Mouse (Mus musculus): ENCODE data around the gene Pde4b. TPM values are rescaled to one million over a fixed set of nuclear protein-coding genes. Genes with fewer than 3 reads are reported as not detected.

Pde4b gene
- polyA plus RNA-seq, 1 experiment from 2014 or later = 6.2 TPM

DNA sequence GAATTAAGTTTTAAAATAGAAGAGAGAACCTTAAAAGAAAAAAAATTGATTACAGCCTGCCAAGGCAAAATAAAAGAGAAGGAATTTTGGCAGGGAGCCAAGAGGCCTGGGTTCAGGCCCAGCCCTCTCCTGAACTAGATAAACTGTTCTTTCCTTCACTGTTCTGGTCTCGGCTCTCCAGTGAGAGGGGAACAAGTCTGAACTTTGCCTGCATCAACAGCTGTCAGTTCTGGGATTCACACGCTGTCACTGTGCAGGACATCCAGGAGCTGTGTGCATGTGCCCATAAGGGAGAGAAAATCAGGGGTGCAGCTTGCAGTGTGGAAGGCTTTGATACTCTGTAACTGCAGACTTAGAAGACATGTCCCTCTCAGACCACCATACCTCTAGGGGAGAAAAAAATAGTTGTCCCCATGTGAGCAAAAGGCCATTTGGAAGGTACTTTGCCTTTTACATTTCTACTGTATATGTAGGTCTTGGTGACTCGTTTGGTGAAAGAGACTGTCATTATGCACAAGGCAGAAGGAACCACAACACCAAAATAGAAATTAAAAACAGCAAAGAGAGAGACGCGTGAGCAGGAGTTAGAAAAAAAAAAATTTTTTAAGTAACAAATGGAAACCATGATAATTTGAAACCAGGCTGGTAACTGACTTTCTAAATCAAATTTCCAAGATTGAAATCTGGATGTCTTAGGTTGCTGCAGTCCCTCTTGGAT is 352.2 kb downstream of the Pde4b start:
- DNase-seq (ENCODE audit: low spot score) = no peak
- no peaks in the 10 kb centered on the region for H3K27me3 ChIP-seq (ENCODE audit: low read depth, poor library complexity, severe bottlenecking)
- no peaks in the 10 kb centered on the region for H3K36me3 ChIP-seq
- no peak overlapping the region for H3K4me3 ChIP-seq
- 81% methylated on average over 5 of the region's 5 CpGs for WGBS
- H3K27ac ChIP-seq = no peak overlapping the region
- no peaks in the 10 kb centered on the region for H3K9me3 ChIP-seq (replicated peaks)
- no peaks in the 10 kb centered on the region for H3K4me1 ChIP-seq

DNA sequence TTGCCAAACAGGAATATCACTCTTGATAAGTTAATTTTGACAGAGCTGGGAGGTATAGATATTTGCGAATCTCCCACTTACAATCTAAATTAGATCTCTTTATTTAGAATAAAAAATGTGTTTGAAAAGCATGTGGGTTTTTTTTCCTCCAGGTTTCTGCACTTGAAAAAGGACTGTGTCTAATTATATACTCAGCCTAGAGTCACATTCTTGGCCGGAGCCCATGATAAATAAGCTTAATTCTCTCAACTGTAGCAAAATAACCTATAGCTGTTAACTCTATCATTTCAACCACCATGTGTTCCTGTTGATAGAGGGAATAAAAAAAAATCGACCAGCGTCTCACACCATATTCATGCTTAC is 352.8 kb downstream of the Pde4b start:
- H3K4me1 ChIP-seq = no peaks in the 10 kb centered on the region
- no peaks in the 10 kb centered on the region for H3K36me3 ChIP-seq
- DNase-seq (ENCODE audit: low spot score) = no peak
- H3K27ac ChIP-seq = no peak overlapping the region
- no peaks in the 10 kb centered on the region for H3K9me3 ChIP-seq (replicated peaks)
- WGBS = 83% methylated on average over 4 of the region's 4 CpGs
- H3K27me3 ChIP-seq (ENCODE audit: low read depth, poor library complexity, severe bottlenecking) = no peaks in the 10 kb centered on the region
- no peak overlapping the region for H3K4me3 ChIP-seq

GRCm38 (mm10) chr4:102443533-102443932 is 356.2 kb downstream of the Pde4b start:
- WGBS = 82% methylated on average over 5 of the region's 5 CpGs
- Histone ChIP-seq H3K4me1 (no peaks in the 10 kb centered on the region), H3K9me3 (replicated peaks) (no peaks in the 10 kb centered on the region), H3K27me3 (ENCODE audit: low read depth, poor library complexity, severe bottlenecking) (no peaks in the 10 kb centered on the region), H3K36me3 (no peaks in the 10 kb centered on the region), H3K27ac (no peak overlapping the region), H3K4me3 (no peak overlapping the region)
- no peak for DNase-seq (ENCODE audit: low spot score)

- no peak for DNase-seq (ENCODE audit: low spot score)
- Histone ChIP-seq H3K4me3 (no peak overlapping the region), H3K27me3 (ENCODE audit: low read depth, poor library complexity, severe bottlenecking) (no peaks in the 10 kb centered on the region), H3K4me1 (no peaks in the 10 kb centered on the region), H3K36me3 (no peaks in the 10 kb centered on the region), H3K27ac (no peak overlapping the region), H3K9me3 (replicated peaks) (no peaks in the 10 kb centered on the region)
- WGBS = 90% methylated on average over 3 of the region's 3 CpGs
Measured at GRCm38 (mm10) chr4:102444501-102444900, 357.2 kb downstream of the Pde4b start.

DNA sequence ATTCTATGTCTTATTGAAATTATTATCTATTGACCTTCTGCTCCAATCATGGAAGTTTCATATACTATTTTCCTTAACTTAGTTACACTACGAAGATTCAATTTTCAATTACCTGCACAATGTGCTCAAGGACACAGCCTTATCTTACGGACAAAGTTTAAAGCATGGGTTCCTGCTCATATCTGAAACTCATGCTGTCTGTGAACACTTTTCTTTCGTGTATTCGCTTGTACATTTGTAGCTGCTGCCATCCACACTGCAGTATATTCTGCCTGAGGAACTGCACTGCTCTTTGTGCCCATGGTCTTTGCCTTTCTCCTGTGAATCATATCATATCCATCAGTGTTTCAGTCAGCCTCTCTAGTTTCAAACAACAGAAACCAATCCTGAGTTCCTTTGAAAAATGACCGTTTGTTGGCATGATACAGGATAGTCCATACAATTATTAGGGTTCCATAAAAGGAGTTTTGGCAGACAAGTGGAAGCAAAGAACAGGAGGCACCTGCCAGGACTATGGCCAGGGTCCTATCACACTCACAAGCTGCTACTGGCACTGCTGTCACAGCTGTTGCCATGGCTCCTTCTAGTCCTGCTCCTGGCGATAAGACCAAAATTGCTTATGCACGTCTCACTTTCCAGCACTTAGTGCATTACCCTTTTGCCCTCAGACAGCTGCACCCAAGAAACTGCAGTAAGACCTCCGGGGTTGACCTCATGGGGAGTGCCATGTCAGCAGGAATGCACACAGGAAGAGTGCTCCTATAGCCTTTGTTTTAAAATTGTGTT is 359.0 kb downstream of the Pde4b start:
- Histone ChIP-seq H3K27me3 (ENCODE audit: low read depth, poor library complexity, severe bottlenecking) (no peaks in the 10 kb centered on the region), H3K36me3 (no peaks in the 10 kb centered on the region), H3K27ac (no peak overlapping the region), H3K4me3 (no peak overlapping the region), H3K9me3 (replicated peaks) (no peaks in the 10 kb centered on the region), H3K4me1 (no peaks in the 10 kb centered on the region)
- DNase-seq (ENCODE audit: low spot score) = no peak
- WGBS = 81% methylated on average over 8 of the region's 8 CpGs

GRCm38 (mm10) chr4:102456426-102456825 is 369.1 kb downstream of the Pde4b start:
- no peaks in the 10 kb centered on the region for H3K4me1 ChIP-seq
- WGBS = 85% methylated on average over 3 of the region's 3 CpGs

DNA sequence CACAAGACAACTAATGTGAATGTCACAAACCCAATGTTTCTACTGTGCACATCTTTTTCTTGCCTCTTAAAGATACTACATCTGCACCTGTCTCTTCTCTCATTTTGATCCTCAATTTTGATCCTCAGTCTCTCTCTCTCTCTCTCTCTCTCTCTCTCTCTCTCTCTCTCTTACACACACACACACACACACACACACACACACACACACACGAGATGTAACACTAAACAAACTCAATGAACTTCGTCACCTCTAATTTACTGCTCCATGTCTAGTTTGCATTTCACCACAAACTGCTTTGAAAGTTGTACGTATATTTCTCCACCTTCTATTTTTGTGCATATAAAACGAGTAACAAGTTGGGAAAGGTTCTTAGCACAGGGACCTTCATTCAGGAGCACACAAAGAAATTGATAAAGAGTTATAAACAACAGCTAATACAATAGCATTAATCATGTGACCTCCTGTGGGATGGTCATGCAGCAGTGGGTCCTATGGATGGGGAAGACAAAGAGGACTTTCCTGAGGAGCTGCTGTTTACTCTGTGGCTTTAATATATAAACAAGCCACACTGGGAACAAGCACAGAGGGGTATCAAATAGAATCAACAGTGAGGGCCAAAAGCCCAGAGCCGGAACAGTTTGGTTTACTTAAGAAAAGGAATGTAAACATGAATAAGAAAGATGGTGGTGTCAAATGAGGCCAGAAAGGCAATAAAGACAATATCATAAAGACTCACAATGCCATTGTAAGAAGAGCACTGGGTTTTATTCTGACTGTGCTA is 372.1 kb downstream of the Pde4b start:
- WGBS = 66% methylated on average over 5 of the region's 5 CpGs
- no peak for DNase-seq (ENCODE audit: low spot score)
- H3K4me3 ChIP-seq = no peak overlapping the region

More at GRCm38 (mm10) chr4:102456426-102456825, 369.1 kb downstream of the Pde4b start:
- no peak overlapping the region for H3K27ac ChIP-seq
- no peak overlapping the region for H3K4me3 ChIP-seq
- no peaks in the 10 kb centered on the region for H3K36me3 ChIP-seq
- H3K27me3 ChIP-seq (ENCODE audit: low read depth, poor library complexity, severe bottlenecking) = no peaks in the 10 kb centered on the region
- H3K9me3 ChIP-seq (replicated peaks) = no peaks in the 10 kb centered on the region
- no peak for DNase-seq (ENCODE audit: low spot score)

GRCm38 (mm10) chr4:102478104-102478503 is 390.8 kb downstream of the Pde4b start:
- DNase-seq (ENCODE audit: low spot score) = no peak
- 69% methylated on average over 3 of the region's 3 CpGs for WGBS

More for the DNA sequence above, 372.1 kb downstream of the Pde4b start:
- Histone ChIP-seq H3K27me3 (ENCODE audit: low read depth, poor library complexity, severe bottlenecking) (no peaks in the 10 kb centered on the region), H3K27ac (no peak overlapping the region), H3K4me1 (no peaks in the 10 kb centered on the region), H3K36me3 (no peaks in the 10 kb centered on the region), H3K9me3 (replicated peaks) (no peaks in the 10 kb centered on the region)

DNA sequence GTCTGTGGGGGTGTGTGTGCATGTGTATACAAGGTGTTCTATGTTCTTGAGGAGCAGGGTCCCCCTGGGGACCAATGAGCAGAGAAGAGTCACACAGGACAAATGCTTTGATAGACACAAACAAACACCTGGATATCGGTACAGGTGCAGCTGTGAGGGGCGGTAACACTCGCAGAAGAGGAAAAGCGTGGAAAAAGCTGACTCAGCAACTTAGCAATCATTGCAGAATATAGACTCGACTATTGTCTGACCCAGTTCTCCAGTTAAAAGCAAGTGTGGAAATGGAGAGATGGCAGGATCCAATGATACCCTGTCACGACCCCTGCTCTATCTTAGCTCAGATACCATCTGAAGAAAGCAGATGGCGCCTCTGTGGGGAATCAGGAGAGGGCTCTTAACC is 391.5 kb downstream of the Pde4b start:
- Histone ChIP-seq H3K4me3 (no peak overlapping the region), H3K9me3 (replicated peaks) (no peaks in the 10 kb centered on the region), H3K27me3 (ENCODE audit: low read depth, poor library complexity, severe bottlenecking) (peaks cover 27% of the 10 kb centered on the region), H3K4me1 (no peaks in the 10 kb centered on the region), H3K36me3 (no peaks in the 10 kb centered on the region), H3K27ac (no peak overlapping the region)
- 91% methylated on average over 7 of the region's 7 CpGs for WGBS
- DNase-seq (ENCODE audit: low spot score) = no peak

More at GRCm38 (mm10) chr4:102478104-102478503, 390.8 kb downstream of the Pde4b start:
- Histone ChIP-seq H3K36me3 (no peaks in the 10 kb centered on the region), H3K27ac (no peak overlapping the region), H3K4me1 (no peaks in the 10 kb centered on the region), H3K9me3 (replicated peaks) (no peaks in the 10 kb centered on the region), H3K27me3 (ENCODE audit: low read depth, poor library complexity, severe bottlenecking) (peaks cover 27% of the 10 kb centered on the region), H3K4me3 (no peak overlapping the region)

- Histone ChIP-seq H3K27ac (no peak overlapping the region), H3K4me3 (no peak overlapping the region), H3K27me3 (ENCODE audit: low read depth, poor library complexity, severe bottlenecking) (peaks cover 46% of the 10 kb centered on the region), H3K36me3 (no peaks in the 10 kb centered on the region), H3K9me3 (replicated peaks) (no peaks in the 10 kb centered on the region), H3K4me1 (no peaks in the 10 kb centered on the region)
- 73% methylated on average over 6 of the region's 6 CpGs for WGBS
- DNase-seq (ENCODE audit: low spot score) = no peak
Measured at GRCm38 (mm10) chr4:102480830-102481484, 393.6 kb downstream of the Pde4b start.

- no peak overlapping the region for H3K27ac ChIP-seq
- 72% methylated on average over 7 of the region's 7 CpGs for WGBS
- DNase-seq (ENCODE audit: low spot score) = no peak
Measured at GRCm38 (mm10) chr4:102483354-102484018, 396.1 kb downstream of the Pde4b start.

DNA sequence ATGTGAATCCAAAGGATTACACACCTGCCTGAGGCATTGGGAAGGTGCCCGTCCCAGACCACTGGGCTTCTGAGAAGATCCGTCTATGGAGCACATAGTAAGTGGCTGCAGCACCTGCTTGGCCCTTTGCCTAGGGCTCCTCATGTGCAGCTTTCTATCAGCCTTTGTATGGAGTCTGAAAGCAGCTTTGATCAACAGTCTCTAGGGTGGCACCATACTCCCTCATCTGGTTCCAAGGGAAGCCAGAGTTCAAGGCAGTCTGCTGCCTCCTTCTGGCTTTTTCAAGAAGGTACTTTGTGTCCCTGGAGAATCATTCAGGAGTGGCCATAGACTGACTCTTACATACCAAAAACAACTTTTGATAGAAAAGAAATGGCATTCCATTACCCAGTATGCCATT is 397.4 kb downstream of the Pde4b start:
- no peak overlapping the region for H3K4me3 ChIP-seq
- whole genome bisulfite sequencing = 77% methylated on average over 2 of the region's 2 CpGs
- peaks cover 80% of the 10 kb centered on the region for H3K27me3 ChIP-seq (ENCODE audit: low read depth, poor library complexity, severe bottlenecking)
- H3K4me1 ChIP-seq = no peaks in the 10 kb centered on the region
- no peak for DNase-seq (ENCODE audit: low spot score)
- no peaks in the 10 kb centered on the region for H3K36me3 ChIP-seq
- no peak overlapping the region for H3K27ac ChIP-seq
- no peaks in the 10 kb centered on the region for H3K9me3 ChIP-seq (replicated peaks)

More at GRCm38 (mm10) chr4:102483354-102484018, 396.1 kb downstream of the Pde4b start:
- Histone ChIP-seq H3K9me3 (replicated peaks) (no peaks in the 10 kb centered on the region), H3K36me3 (no peaks in the 10 kb centered on the region), H3K4me1 (no peaks in the 10 kb centered on the region), H3K27me3 (ENCODE audit: low read depth, poor library complexity, severe bottlenecking) (peaks cover 71% of the 10 kb centered on the region), H3K4me3 (no peak overlapping the region)
